ENCODE assay signal across 15 mouse cellular contexts in genomic region chr17:24441148-24441547, GRCm38 (mm10). TPM values are rescaled to one million over a fixed set of nuclear protein-coding genes. Genes with fewer than 3 reads are reported as not detected.
DNase-seq lines count a peak whose midpoint lies in the region; ATAC-seq and TF ChIP-seq lines count a peak whose summit lies in the region.
"Had no signal": no experiment of that assay in that cellular context is flagged by ENCODE, and none has a peak within 500 bp of the region (broad histone marks: within the 10 kb centered on the region; RNA-seq: fewer than 3 reads in every experiment).

No protein-coding gene starts in this region.

- no peak for ATAC-seq in embryonic facial prominence, embryonic 11.5 days (replicated peaks; ENCODE audit: insufficient number of reproducible peaks, low FRiP score, low TSS enrichment, low read depth)
- ATAC-seq: forebrain, embryonic 15.5 days had no signal

- peak; percentile 47 for TF ChIP-seq CTCF in liver, adult 2 months (IDR thresholded peaks at IDR 0.05; ENCODE audit: low read depth, low read length)
- TF ChIP-seq CTCF in C2C12 (IDR thresholded peaks at IDR 0.05; ENCODE audit: control insufficient read depth, insufficient read depth, insufficient read length) = peak; percentile 2

- H3K4me1 ChIP-seq in embryonic facial prominence, embryonic 11.5 days (ENCODE audit: control insufficient read depth, insufficient read depth, low read length) = no peaks in the 10 kb centered on the region
- no peaks in the 10 kb centered on the region for H3K4me1 ChIP-seq in embryonic facial prominence, embryonic 10.5 days
- no peaks in the 10 kb centered on the region for H3K4me1 ChIP-seq in liver, adult 2 months (ENCODE audit: control insufficient read depth, insufficient read depth, low read length)
- H3K4me1 ChIP-seq: forebrain, embryonic 15.5 days; heart, embryonic 13.5 days; liver, embryonic 13.5 days; midbrain, embryonic 12.5 days had no signal

- no peak overlapping the region for H3ac ChIP-seq in C2C12 (ENCODE audit: control insufficient read depth, insufficient read length, low read depth)

- H3K4me2 ChIP-seq in embryonic facial prominence, embryonic 11.5 days (ENCODE audit: low read depth, low read length) = no peak overlapping the region
- H3K4me2 ChIP-seq: forebrain, embryonic 15.5 days; heart, embryonic 13.5 days; liver, embryonic 13.5 days; midbrain, embryonic 12.5 days had no signal

- H3K27me3 ChIP-seq in embryonic facial prominence, embryonic 11.5 days (ENCODE audit: control insufficient read depth, insufficient read depth, low read length) = no peaks in the 10 kb centered on the region
- no peaks in the 10 kb centered on the region for H3K27me3 ChIP-seq in embryonic facial prominence, embryonic 10.5 days (replicated peaks; ENCODE audit: low read depth, poor library complexity, severe bottlenecking)
- no peaks in the 10 kb centered on the region for H3K27me3 ChIP-seq in liver, adult 2 months (ENCODE audit: control insufficient read depth, insufficient read depth, low read length)
- H3K27me3 ChIP-seq in C2C12 (ENCODE audit: control insufficient read depth, insufficient read depth, insufficient read length) = no peaks in the 10 kb centered on the region
- H3K27me3 ChIP-seq: forebrain, embryonic 15.5 days; heart, embryonic 13.5 days; liver, embryonic 13.5 days; midbrain, embryonic 12.5 days had no signal

- H3K4me3 ChIP-seq in embryonic facial prominence, embryonic 11.5 days (ENCODE audit: low read depth, low read length) = no peak overlapping the region
- no peak overlapping the region for H3K4me3 ChIP-seq in embryonic facial prominence, embryonic 10.5 days
- H3K4me3 ChIP-seq in liver, adult 2 months (ENCODE audit: insufficient read depth, low read depth, low read length) = no peak overlapping the region
- no peak overlapping the region for H3K4me3 ChIP-seq in C2C12 (ENCODE audit: insufficient read depth, poor library complexity, severe bottlenecking)
- H3K4me3 ChIP-seq: forebrain, embryonic 15.5 days; heart, embryonic 13.5 days; liver, embryonic 13.5 days; midbrain, embryonic 12.5 days had no signal

- no peak overlapping the region for H3K27ac ChIP-seq in embryonic facial prominence, embryonic 11.5 days (replicated peaks; ENCODE audit: low read depth, low read length)
- no peak overlapping the region for H3K27ac ChIP-seq in embryonic facial prominence, embryonic 10.5 days (replicated peaks)
- no peak overlapping the region for H3K27ac ChIP-seq in liver, adult 2 months (replicated peaks; ENCODE audit: insufficient read depth, low read depth, low read length)
- H3K27ac ChIP-seq: forebrain, embryonic 15.5 days; heart, embryonic 13.5 days; liver, embryonic 13.5 days; midbrain, embryonic 12.5 days had no signal

- WGBS in embryonic facial prominence, embryonic 11.5 days = 42% methylated on average over 2 of the region's 2 CpGs
- 57% methylated on average over 2 of the region's 2 CpGs for WGBS in embryonic facial prominence, embryonic 10.5 days
- WGBS in liver, adult 2 months = 51% methylated on average over 2 of the region's 2 CpGs

- peaks cover 17% of the 10 kb centered on the region for H3K36me3 ChIP-seq in embryonic facial prominence, embryonic 11.5 days (replicated peaks; ENCODE audit: control insufficient read depth, insufficient read depth, low read depth, low read length)
- peaks cover 99% of the 10 kb centered on the region for H3K36me3 ChIP-seq in embryonic facial prominence, embryonic 10.5 days (replicated peaks)
- peaks cover 33% of the 10 kb centered on the region for H3K36me3 ChIP-seq in liver, adult 2 months (ENCODE audit: control insufficient read depth, insufficient read depth, low read length)
- H3K36me3 ChIP-seq in C2C12 (ENCODE audit: control insufficient read depth, insufficient read depth) = peaks cover 24% of the 10 kb centered on the region

- H3K9ac ChIP-seq in embryonic facial prominence, embryonic 11.5 days (replicated peaks; ENCODE audit: low read length) = no peak overlapping the region
- H3K9ac ChIP-seq in liver, adult 2 months (ENCODE audit: low read depth, low read length) = no peak overlapping the region
- H3K9ac ChIP-seq: forebrain, embryonic 15.5 days; heart, embryonic 13.5 days; liver, embryonic 13.5 days; midbrain, embryonic 12.5 days had no signal

- H3K79me3 ChIP-seq in C2C12 (ENCODE audit: low read depth) = no peaks in the 10 kb centered on the region

- no peaks in the 10 kb centered on the region for H3K79me2 ChIP-seq in liver, adult 2 months (ENCODE audit: control insufficient read depth, insufficient read depth, low read length)
- no peaks in the 10 kb centered on the region for H3K79me2 ChIP-seq in C2C12 (ENCODE audit: control insufficient read depth, insufficient read depth)

- TF ChIP-seq POLR2A in liver, adult 2 months (IDR thresholded peaks at IDR 0.05; ENCODE audit: extremely low read depth, insufficient read depth, low read length) = no peak

- DNase-seq in embryonic facial prominence, embryonic 11.5 days (ENCODE audit: low spot score) = peak; percentile 20
- DNase-seq in embryonic facial prominence, embryonic 10.5 days (ENCODE audit: low spot score) = no peak
- DNase-seq in liver, adult 2 months (ENCODE audit: extremely low read depth, low read depth, low spot score) = no peak
- no peak for DNase-seq in liver
- peak; percentile 33 for DNase-seq in embryo, embryonic 10.5 days (ENCODE audit: low spot score)
- DNase-seq in adrenal gland, postnatal 25 days = no peak
- no peak for DNase-seq in layer of hippocampus, adult 18-20 months (ENCODE audit: low spot score in 2 of 2)
- DNase-seq: adrenal gland, postnatal 14 days; cerebellum, adult 9-11 months; layer of hippocampus, adult 9-11 months; liver, embryonic 13.5 days had no signal

- H3K9me3 ChIP-seq in embryonic facial prominence, embryonic 11.5 days (replicated peaks; ENCODE audit: control insufficient read depth, low read length) = no peaks in the 10 kb centered on the region
- no peaks in the 10 kb centered on the region for H3K9me3 ChIP-seq in embryonic facial prominence, embryonic 10.5 days
- H3K9me3 ChIP-seq: forebrain, embryonic 15.5 days; heart, embryonic 13.5 days; liver, embryonic 13.5 days; midbrain, embryonic 12.5 days had no signal

TF ChIP-seq in C2C12, 6 proteins besides CTCF, POLR2A, EP300 and RAD21:
- TF ChIP-seq CEBPB (IDR thresholded peaks at IDR 0.05; ENCODE audit: low read depth) (no peak), MYOG (IDR thresholded peaks at IDR 0.05; ENCODE audit: control insufficient read depth, extremely low read depth, insufficient read length) (no peak), MYOD1 (IDR thresholded peaks at IDR 0.05; ENCODE audit: control insufficient read depth, insufficient read length, low read depth) (no peak), MAX (IDR thresholded peaks at IDR 0.05) (no peak)

RNA-seq across cellular contexts. Expression of gene Dnase1l2, which starts 1.8 kb away (rescaled TPM):
- 1.1 TPM in 2 replicates for polyA plus RNA-seq in embryonic facial prominence, embryonic 11.5 days (2014; fragmentation: Nextera tagmentation; extraction: Ambion mirVana)
- 2.5 and 3.6 TPM in 2 replicates for polyA plus RNA-seq in embryonic facial prominence, embryonic 10.5 days (2016; fragmentation: Nextera tagmentation; extraction: Ambion mirVana)
- total RNA-seq in liver, adult 2 months (2014; rRNA removed) = 0.74 and 1.2 TPM in 2 replicates
- polyA plus RNA-seq in liver, adult 2 months (2012; rRNA removed) = 1.7 and 2.4 TPM in 2 replicates
- polyA plus RNA-seq in C2C12 (2012; fragmentation: generic; extraction: Trizol) = 0.68 TPM
- total RNA-seq in adrenal gland, postnatal 25 days (2021) = 2.7 and 3.5 TPM in 2 replicates
- 10 to 100 TPM in 1 of 2 experiments, 1 to 10 TPM in 1; 9.6 to 11.4 TPM for total RNA-seq in layer of hippocampus, adult 18-20 months (2021)

RNA-seq across cellular contexts. Expression of gene Eci1, which starts 14.7 kb away (rescaled TPM):
- 74.6 and 77.2 TPM in 2 replicates for polyA plus RNA-seq in embryonic facial prominence, embryonic 11.5 days (2014; fragmentation: Nextera tagmentation; extraction: Ambion mirVana)
- polyA plus RNA-seq in embryonic facial prominence, embryonic 10.5 days (2016; fragmentation: Nextera tagmentation; extraction: Ambion mirVana) = 86.2 and 89.0 TPM in 2 replicates
- 176 and 218 TPM in 2 replicates for total RNA-seq in liver, adult 2 months (2014; rRNA removed)
- 249 and 286 TPM in 2 replicates for polyA plus RNA-seq in liver, adult 2 months (2012; rRNA removed)
- polyA plus RNA-seq in C2C12 (2012; fragmentation: generic; extraction: Trizol) = 48.5 TPM
- 228 and 261 TPM in 2 replicates for total RNA-seq in adrenal gland, postnatal 25 days (2021)
- 10 to 100 TPM; 27.3 to 34.2 TPM for total RNA-seq in layer of hippocampus, adult 18-20 months (2021)

RNA-seq across cellular contexts. Expression of gene Rnps1, which starts 26.8 kb away (rescaled TPM):
- 349 and 363 TPM in 2 replicates for polyA plus RNA-seq in embryonic facial prominence, embryonic 11.5 days (2014; fragmentation: Nextera tagmentation; extraction: Ambion mirVana)
- 471 and 476 TPM in 2 replicates for polyA plus RNA-seq in embryonic facial prominence, embryonic 10.5 days (2016; fragmentation: Nextera tagmentation; extraction: Ambion mirVana)
- 17.3 and 20.7 TPM in 2 replicates for total RNA-seq in liver, adult 2 months (2014; rRNA removed)
- 32.7 and 37.6 TPM in 2 replicates for polyA plus RNA-seq in liver, adult 2 months (2012; rRNA removed)
- 99.0 TPM for polyA plus RNA-seq in C2C12 (2012; fragmentation: generic; extraction: Trizol)
- 72.0 and 76.1 TPM in 2 replicates for total RNA-seq in adrenal gland, postnatal 25 days (2021)
- total RNA-seq in layer of hippocampus, adult 18-20 months (2021) = 100 to 1,000 TPM; 123 to 124 TPM

RNA-seq across cellular contexts. Expression of gene E4f1, which starts 29.0 kb away (rescaled TPM):
- polyA plus RNA-seq in embryonic facial prominence, embryonic 11.5 days (2014; fragmentation: Nextera tagmentation; extraction: Ambion mirVana) = 10.3 and 11.1 TPM in 2 replicates
- polyA plus RNA-seq in embryonic facial prominence, embryonic 10.5 days (2016; fragmentation: Nextera tagmentation; extraction: Ambion mirVana) = 35.5 and 36.6 TPM in 2 replicates
- total RNA-seq in liver, adult 2 months (2014; rRNA removed) = 5.6 and 6.7 TPM in 2 replicates
- 21.6 and 33.3 TPM in 2 replicates for polyA plus RNA-seq in liver, adult 2 months (2012; rRNA removed)
- 13.1 TPM for polyA plus RNA-seq in C2C12 (2012; fragmentation: generic; extraction: Trizol)
- total RNA-seq in adrenal gland, postnatal 25 days (2021) = 21.7 and 33.7 TPM in 2 replicates
- 10 to 100 TPM; 32.3 to 37.9 TPM for total RNA-seq in layer of hippocampus, adult 18-20 months (2021)

RNA-seq across cellular contexts. Expression of gene Pgp, which starts 29.0 kb away (rescaled TPM):
- 53.7 and 54.9 TPM in 2 replicates for polyA plus RNA-seq in embryonic facial prominence, embryonic 11.5 days (2014; fragmentation: Nextera tagmentation; extraction: Ambion mirVana)
- polyA plus RNA-seq in embryonic facial prominence, embryonic 10.5 days (2016; fragmentation: Nextera tagmentation; extraction: Ambion mirVana) = 71.0 and 72.8 TPM in 2 replicates
- 9.2 and 11.9 TPM in 2 replicates for total RNA-seq in liver, adult 2 months (2014; rRNA removed)
- 25.8 and 26.6 TPM in 2 replicates for polyA plus RNA-seq in liver, adult 2 months (2012; rRNA removed)
- 56.7 TPM for polyA plus RNA-seq in C2C12 (2012; fragmentation: generic; extraction: Trizol)
- total RNA-seq in adrenal gland, postnatal 25 days (2021) = 71.8 and 83.4 TPM in 2 replicates
- 10 to 100 TPM; 61.6 to 64.6 TPM for total RNA-seq in layer of hippocampus, adult 18-20 months (2021)

Comparison
In these comparisons a context has a peak if more than half of its experiments do, and no peak if none do; other contexts are left out.
1. DNase-seq: peak in embryonic facial prominence, embryonic 11.5 days (single experiment) and embryo, embryonic 10.5 days (single experiment); none in embryonic facial prominence, embryonic 10.5 days (single experiment), liver, adult 2 months (single experiment), liver (single experiment), adrenal gland, postnatal 25 days (single experiment) and layer of hippocampus, adult 18-20 months (0 of 2).